ENCODE assay signal across 8 mouse cellular contexts in the genomic region with DNA sequence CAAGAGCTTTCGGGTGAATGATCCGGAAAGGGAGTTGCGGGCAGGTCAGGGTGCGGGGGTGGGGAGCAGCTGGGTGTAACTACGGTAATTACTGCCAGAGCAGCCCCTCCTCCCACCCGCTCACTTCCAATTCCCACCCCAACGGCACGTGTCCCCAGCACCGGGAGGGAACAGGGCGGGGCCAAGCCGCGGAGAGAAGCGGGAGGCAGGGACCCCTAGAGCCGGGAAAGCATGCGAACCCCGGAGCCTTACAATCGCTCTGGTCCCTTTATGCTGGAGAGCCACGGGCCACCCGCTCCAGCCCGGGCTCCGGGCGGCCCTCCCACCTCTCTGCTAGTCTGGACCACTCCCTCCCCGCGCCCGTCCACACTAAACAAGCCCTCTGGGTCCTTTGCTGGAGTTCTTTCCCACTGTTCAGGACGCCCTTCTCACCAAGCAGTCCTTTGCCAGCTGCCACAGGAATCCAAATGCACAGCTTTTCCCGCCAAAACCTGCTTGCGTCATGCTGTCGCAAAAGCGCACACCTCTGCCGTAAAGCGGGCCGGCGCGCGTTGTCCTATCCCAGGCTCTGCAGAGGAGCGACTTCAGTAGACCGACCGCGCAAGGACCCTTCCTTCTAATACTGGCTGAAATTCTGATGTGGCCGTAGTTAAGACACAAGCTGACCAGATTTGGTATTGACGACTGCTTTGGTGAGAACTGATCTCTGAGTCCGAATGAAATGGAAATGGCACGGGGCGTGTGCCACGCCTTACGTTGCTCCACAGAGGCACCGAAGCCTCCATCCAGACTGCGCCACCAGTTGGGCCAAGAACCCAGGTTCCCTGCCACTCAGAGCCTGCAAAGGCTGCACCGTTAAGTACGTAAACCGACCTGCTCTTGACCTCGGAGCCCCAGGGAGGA. TPM values are rescaled to one million over a fixed set of nuclear protein-coding genes. Genes with fewer than 3 reads are reported as not detected.
DNase-seq lines count a peak whose midpoint lies in the region; ATAC-seq lines count a peak whose summit lies in the region.

No protein-coding gene starts in this region.

- WGBS in heart, embryonic 13.5 days: under 1% methylated on average over 53 of the region's 53 CpGs
- under 1% methylated on average over 53 of the region's 53 CpGs for WGBS in liver, embryonic 12.5 days (ENCODE audit: insufficient replicate concordance)
- WGBS in stomach, embryonic 15.5 days: under 1% methylated on average over 53 of the region's 53 CpGs

- peak overlapping the region; percentile 48 for H3K27ac ChIP-seq in brown adipose tissue, adult 24 weeks (replicated peaks; ENCODE audit: low read depth, low read length)
- H3K27ac ChIP-seq in heart, embryonic 13.5 days (replicated peaks): peak overlapping the region; percentile 87
- H3K27ac ChIP-seq in liver, embryonic 12.5 days: peak overlapping the region; percentile 91
- H3K27ac ChIP-seq in stomach, embryonic 15.5 days: peak overlapping the region; percentile 94

- peaks cover 44% of the 10 kb centered on the region for H3K36me3 ChIP-seq in heart, embryonic 13.5 days
- peaks cover 43% of the 10 kb centered on the region for H3K36me3 ChIP-seq in liver, embryonic 12.5 days
- H3K36me3 ChIP-seq in stomach, embryonic 15.5 days: peaks cover 2% of the 10 kb centered on the region; the same call in 1 of the 2 replicates

- H3K27me3 ChIP-seq in heart, embryonic 13.5 days (replicated peaks): no peaks in the 10 kb centered on the region
- H3K27me3 ChIP-seq in liver, embryonic 12.5 days (replicated peaks): no peaks in the 10 kb centered on the region
- no peaks in the 10 kb centered on the region for H3K27me3 ChIP-seq in stomach, embryonic 15.5 days (replicated peaks)

- H3K9ac ChIP-seq in heart, embryonic 13.5 days: peak overlapping the region; percentile 87
- H3K9ac ChIP-seq in liver, embryonic 12.5 days: peak overlapping the region; percentile 92
- H3K9ac ChIP-seq in stomach, embryonic 15.5 days: peak overlapping the region; percentile 60

- peak overlapping the region; percentile 93 for H3K4me3 ChIP-seq in brown adipose tissue, adult 24 weeks (ENCODE audit: insufficient read depth, low read depth, low read length)
- peak overlapping the region; percentile 70 for H3K4me3 ChIP-seq in heart, embryonic 13.5 days
- H3K4me3 ChIP-seq in liver, embryonic 12.5 days: peak overlapping the region; percentile 85
- peak overlapping the region; percentile 72 for H3K4me3 ChIP-seq in stomach, embryonic 15.5 days (replicated peaks)

- peak; percentile 92 for DNase-seq in CD4-positive, CD25-positive, alpha-beta regulatory T cell, adult 2 months (ENCODE audit: low read depth, low spot score)
- DNase-seq in fat pad, adult 2 months (ENCODE audit: extremely low read depth, low read depth, low spot score): peak; percentile 26
- peak; percentile 94 for DNase-seq in kidney, postnatal 10 days
- peak; percentile 74 to 82 for DNase-seq in natural killer cell, adult 2 months (ENCODE audit: low spot score in 2 of 2)

- peak overlapping the region; percentile 97 for H3K4me2 ChIP-seq in heart, embryonic 13.5 days
- peak overlapping the region; percentile 94 for H3K4me2 ChIP-seq in liver, embryonic 12.5 days
- peak overlapping the region; percentile 89 for H3K4me2 ChIP-seq in stomach, embryonic 15.5 days

- no peaks in the 10 kb centered on the region for H3K4me1 ChIP-seq in brown adipose tissue, adult 24 weeks (ENCODE audit: control insufficient read depth, insufficient read depth, insufficient read length, low read length)
- peaks cover 16% of the 10 kb centered on the region for H3K4me1 ChIP-seq in heart, embryonic 13.5 days
- H3K4me1 ChIP-seq in liver, embryonic 12.5 days: peaks cover 24% of the 10 kb centered on the region
- H3K4me1 ChIP-seq in stomach, embryonic 15.5 days: peaks cover 5% of the 10 kb centered on the region; the same call in 1 of the 2 replicates

- ATAC-seq in heart, embryonic 13.5 days (ENCODE audit: extremely low read depth, insufficient number of reproducible peaks, low FRiP score, low TSS enrichment): peak; percentile 80
- ATAC-seq in liver, embryonic 12.5 days: peak; percentile 90
- peak; percentile 92 for ATAC-seq in stomach, embryonic 15.5 days (ENCODE audit: insufficient read depth, low FRiP score, low read depth)

- H3K9me3 ChIP-seq in heart, embryonic 13.5 days: no peaks in the 10 kb centered on the region
- no peaks in the 10 kb centered on the region for H3K9me3 ChIP-seq in liver, embryonic 12.5 days (replicated peaks)
- no peaks in the 10 kb centered on the region for H3K9me3 ChIP-seq in stomach, embryonic 15.5 days

RNA-seq across cellular contexts. Expression of a gene that starts 0.5 kb away (rescaled TPM):
- 2.8 TPM in 1 of 2 replicates, not detected in the other for polyA plus RNA-seq in brown adipose tissue, adult 24 weeks (2012; ENCODE audit: insufficient read depth, insufficient read length, missing spikeins)
- 19.5 and 20.1 TPM in 2 replicates for polyA plus RNA-seq in heart, embryonic 13.5 days (2015; fragmentation: Nextera tagmentation; extraction: Ambion mirVana)
- polyA plus RNA-seq in liver, embryonic 12.5 days (2016; fragmentation: Nextera tagmentation; extraction: Ambion mirVana): 29.4 and 31.5 TPM in 2 replicates
- 27.6 and 29.8 TPM in 2 replicates for polyA plus RNA-seq in stomach, embryonic 15.5 days (2015; fragmentation: Nextera tagmentation; extraction: Ambion mirVana)

RNA-seq across cellular contexts. Expression of a gene that starts 33.4 kb away (rescaled TPM):
- not detected in 2 replicates for polyA plus RNA-seq in brown adipose tissue, adult 24 weeks (2012; ENCODE audit: insufficient read depth, insufficient read length, missing spikeins)
- polyA plus RNA-seq in heart, embryonic 13.5 days (2015; fragmentation: Nextera tagmentation; extraction: Ambion mirVana): not detected in 2 replicates
- not detected in 2 replicates for polyA plus RNA-seq in liver, embryonic 12.5 days (2016; fragmentation: Nextera tagmentation; extraction: Ambion mirVana)
- not detected in 2 replicates for polyA plus RNA-seq in stomach, embryonic 15.5 days (2015; fragmentation: Nextera tagmentation; extraction: Ambion mirVana)

RNA-seq across cellular contexts. Expression of a gene that starts 41.1 kb away (rescaled TPM):
- polyA plus RNA-seq in brown adipose tissue, adult 24 weeks (2012; ENCODE audit: insufficient read depth, insufficient read length, missing spikeins): 58.3 and 83.2 TPM in 2 replicates
- 140 and 154 TPM in 2 replicates for polyA plus RNA-seq in heart, embryonic 13.5 days (2015; fragmentation: Nextera tagmentation; extraction: Ambion mirVana)
- 218 and 227 TPM in 2 replicates for polyA plus RNA-seq in liver, embryonic 12.5 days (2016; fragmentation: Nextera tagmentation; extraction: Ambion mirVana)
- 271 and 354 TPM in 2 replicates for polyA plus RNA-seq in stomach, embryonic 15.5 days (2015; fragmentation: Nextera tagmentation; extraction: Ambion mirVana)

Comparison
In these comparisons a context has a peak if more than half of its experiments do, and no peak if none do; other contexts are left out.
1. Peak in every context shown above with its lines: DNase-seq, ATAC-seq, H3K4me3 ChIP-seq and H3K27ac ChIP-seq.
2. DNase-seq: peak in every context shown above with its lines; median percentile 94 in kidney, postnatal 10 days; 92 in CD4-positive, CD25-positive, alpha-beta regulatory T cell, adult 2 months; 78 in natural killer cell, adult 2 months; 26 in fat pad, adult 2 months.